Mouse (Mus musculus): ENCODE data around the gene Dnmt3c.

DNA sequence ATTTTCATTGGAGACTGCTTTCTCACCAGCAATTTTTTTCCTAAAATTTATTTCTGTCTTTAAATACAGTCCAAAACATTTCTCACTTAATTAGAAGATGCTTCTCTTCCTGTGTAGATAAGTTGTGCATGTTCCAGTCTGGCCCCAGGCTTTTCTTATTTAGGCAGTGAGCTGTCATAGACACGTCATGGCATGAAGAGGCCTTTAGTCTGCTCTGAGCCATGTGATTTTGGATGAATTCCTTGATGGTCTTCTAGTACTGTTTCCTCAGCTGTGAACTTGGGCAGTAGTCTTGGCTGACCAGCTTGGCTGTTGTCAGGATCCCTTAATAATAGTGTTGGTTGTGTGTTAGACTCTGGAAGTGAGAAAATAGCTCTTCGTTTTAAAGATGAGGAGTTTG is 53.9 kb downstream of the Dnmt3c start:
- no peak for TF ChIP-seq CHD2 (IDR thresholded peaks at IDR 0.05; ENCODE audit: low read depth, low read length)
- TF ChIP-seq ZNF384 (IDR thresholded peaks at IDR 0.05; ENCODE audit: low read depth, low read length): no peak
- no peak for TF ChIP-seq MAFK (IDR thresholded peaks at IDR 0.05; ENCODE audit: insufficient read depth, low read depth, low read length)
